11 mouse cellular contexts compared by ENCODE assay signal in genomic region chr2:164966381-164966780, GRCm38 (mm10). TPM values are rescaled to one million over a fixed set of nuclear protein-coding genes. Genes with fewer than 3 reads are reported as not detected.
DNase-seq lines count a peak whose midpoint lies in the region; ATAC-seq and TF ChIP-seq lines count a peak whose summit lies in the region.
"Had no signal": no experiment of that assay in that cellular context is flagged by ENCODE, and none has a peak within 500 bp of the region (broad histone marks: within the 10 kb centered on the region; RNA-seq: fewer than 3 reads in every experiment).

No protein-coding gene starts in this region.

- no peak overlapping the region for H3K4me3 ChIP-seq in liver, embryonic 11.5 days (ENCODE audit: low read depth, low read length)
- no peak overlapping the region for H3K4me3 ChIP-seq in limb, embryonic 10.5 days
- no peak overlapping the region for H3K4me3 ChIP-seq in layer of hippocampus, adult 2 months
- H3K4me3 ChIP-seq: erythroblast, embryonic 14.5 days; neural tube, embryonic 12.5 days had no signal

- H3K36me3 ChIP-seq in liver, embryonic 11.5 days (ENCODE audit: control insufficient read depth, insufficient read depth, low read length) = no peaks in the 10 kb centered on the region
- no peaks in the 10 kb centered on the region for H3K36me3 ChIP-seq in limb, embryonic 10.5 days
- H3K36me3 ChIP-seq: neural tube, embryonic 12.5 days had no signal

- no peaks in the 10 kb centered on the region for H3K9me3 ChIP-seq in liver, embryonic 11.5 days (ENCODE audit: control insufficient read depth, low read length)
- no peaks in the 10 kb centered on the region for H3K9me3 ChIP-seq in limb, embryonic 10.5 days (replicated peaks)
- H3K9me3 ChIP-seq: neural tube, embryonic 12.5 days had no signal

- peaks cover 7% of the 10 kb centered on the region for H3K4me1 ChIP-seq in liver, embryonic 11.5 days (replicated peaks; ENCODE audit: control insufficient read depth, insufficient read depth, low read length)
- H3K4me1 ChIP-seq in limb, embryonic 10.5 days = peaks cover 43% of the 10 kb centered on the region

- peak; percentile 64 for DNase-seq in adrenal gland, postnatal 10 days
- DNase-seq in adrenal gland, adult 8-10 months = no peak
- DNase-seq in liver (peak; percentile 51), R1 (ENCODE audit: low read depth, low spot score) (peak; percentile 63)
- DNase-seq in liver, embryonic 11.5 days (ENCODE audit: low spot score) = no peak
- peak; percentile 79 for DNase-seq in limb, embryonic 10.5 days (ENCODE audit: low spot score)
- DNase-seq in spleen, postnatal 14 days (ENCODE audit: low spot score in 2 of 2) = no peak
- DNase-seq in layer of hippocampus, adult 2 months (ENCODE audit: low spot score in 2 of 2) = no peak
- DNase-seq: left cerebral cortex, postnatal 4 days had no signal

- 19% methylated on average over 8 of the region's 8 CpGs for WGBS in liver, embryonic 11.5 days
- WGBS in limb, embryonic 10.5 days = 19% methylated on average over 8 of the region's 8 CpGs

- H3K9ac ChIP-seq in liver, embryonic 11.5 days (ENCODE audit: low read depth, low read length) = no peak overlapping the region
- H3K9ac ChIP-seq: neural tube, embryonic 12.5 days had no signal

- no peak for TF ChIP-seq CTCF in layer of hippocampus, adult 2 months (conservative IDR thresholded peaks at IDR 0.05)

- H3K27ac ChIP-seq in liver, embryonic 11.5 days (ENCODE audit: low read depth, low read length) = no peak overlapping the region
- H3K27ac ChIP-seq in limb, embryonic 10.5 days = no peak overlapping the region
- no peak overlapping the region for H3K27ac ChIP-seq in layer of hippocampus, adult 2 months
- H3K27ac ChIP-seq: neural tube, embryonic 12.5 days had no signal

- H3K27me3 ChIP-seq in liver, embryonic 11.5 days (replicated peaks; ENCODE audit: control insufficient read depth, insufficient read depth, low read length) = peaks cover 63% of the 10 kb centered on the region
- H3K27me3 ChIP-seq in limb, embryonic 10.5 days (ENCODE audit: low read depth, poor library complexity, severe bottlenecking) = peaks cover 92% of the 10 kb centered on the region

- ATAC-seq in liver, embryonic 11.5 days (replicated peaks; ENCODE audit: low FRiP score) = no peak

- no peak overlapping the region for H3K4me2 ChIP-seq in liver, embryonic 11.5 days
- H3K4me2 ChIP-seq: neural tube, embryonic 12.5 days had no signal

RNA-seq across cellular contexts. Expression of gene Slc12a5, which starts 5.8 kb away (rescaled TPM):
- total RNA-seq in adrenal gland, postnatal 10 days (2021) = 1 to 10 TPM; 4.5 to 7.7 TPM
- 10 to 100 TPM in 3 of 4 experiments, 1 to 10 TPM in 1; 6.7 to 18.3 (median 14.0) TPM for total RNA-seq in adrenal gland, adult 8-10 months (2022)
- polyA plus RNA-seq in liver, embryonic 11.5 days (2014; fragmentation: Nextera tagmentation; extraction: Ambion mirVana) = 0.55 and 0.70 TPM in 2 replicates
- 0.83 and 1.0 TPM in 2 replicates for polyA plus RNA-seq in limb, embryonic 10.5 days (2016; fragmentation: Nextera tagmentation; extraction: Ambion mirVana)
- total RNA-seq in layer of hippocampus, adult 2 months (2021) = 100 to 1,000 TPM; 406 to 409 TPM
- polyA plus RNA-seq: erythroblast, embryonic 14.5 days had no signal

RNA-seq across cellular contexts. Expression of gene Mmp9, which starts 25.8 kb away (rescaled TPM):
- 10 to 100 TPM in 1 of 2 experiments, 1 to 10 TPM in 1; 2.6 to 24.5 TPM for total RNA-seq in adrenal gland, postnatal 10 days (2021)
- total RNA-seq in adrenal gland, adult 8-10 months (2022) = 1 to 10 TPM in 1 of 4 experiments, under 1 TPM in 3; 0.49 to 1.4 (median 0.84) TPM
- 0.66 and 1.9 TPM in 2 replicates for polyA plus RNA-seq in liver, embryonic 11.5 days (2014; fragmentation: Nextera tagmentation; extraction: Ambion mirVana)
- polyA plus RNA-seq in limb, embryonic 10.5 days (2016; fragmentation: Nextera tagmentation; extraction: Ambion mirVana) = 0.31 and 0.33 TPM in 2 replicates
- total RNA-seq in layer of hippocampus, adult 2 months (2021) = 1 to 10 TPM; 1.4 to 2.2 TPM
- polyA plus RNA-seq: erythroblast, embryonic 14.5 days had no signal

RNA-seq across cellular contexts. Expression of gene Zfp335, which starts 54.8 kb away (rescaled TPM):
- 10 to 100 TPM; 13.4 to 16.2 TPM for total RNA-seq in adrenal gland, postnatal 10 days (2021)
- total RNA-seq in adrenal gland, adult 8-10 months (2022) = 10 to 100 TPM; 17.3 to 26.7 (median 20.3) TPM
- 15.0 TPM in 2 replicates for polyA plus RNA-seq in liver, embryonic 11.5 days (2014; fragmentation: Nextera tagmentation; extraction: Ambion mirVana)
- polyA plus RNA-seq in limb, embryonic 10.5 days (2016; fragmentation: Nextera tagmentation; extraction: Ambion mirVana) = 18.0 and 21.3 TPM in 2 replicates
- total RNA-seq in layer of hippocampus, adult 2 months (2021) = 10 to 100 TPM; 29.0 to 30.9 TPM

Comparison
In these comparisons a context has a peak if more than half of its experiments do, and no peak if none do; other contexts are left out.
1. DNase-seq: peak in adrenal gland, postnatal 10 days (single experiment), liver (single experiment), R1 (single experiment) and limb, embryonic 10.5 days (single experiment); none in adrenal gland, adult 8-10 months (single experiment), liver, embryonic 11.5 days (single experiment), spleen, postnatal 14 days (0 of 2) and layer of hippocampus, adult 2 months (0 of 2).
2. RNA of gene Slc12a5, which starts 5.8 kb away (total RNA-seq): 406 to 409 TPM in layer of hippocampus, adult 2 months; 6.7 to 18.3 TPM in adrenal gland, adult 8-10 months and 4.5 to 7.7 TPM in adrenal gland, postnatal 10 days; every median in the first group is over 10 times any median in the second.